Mouse (Mus musculus): ENCODE measurements around the gene Crybb3. TPM values are rescaled to one million over a fixed set of nuclear protein-coding genes. Genes with fewer than 3 reads are reported as not detected.

Gene Crybb3
- total and polyA plus RNA-seq, 3 experiments, result not detected

DNA sequence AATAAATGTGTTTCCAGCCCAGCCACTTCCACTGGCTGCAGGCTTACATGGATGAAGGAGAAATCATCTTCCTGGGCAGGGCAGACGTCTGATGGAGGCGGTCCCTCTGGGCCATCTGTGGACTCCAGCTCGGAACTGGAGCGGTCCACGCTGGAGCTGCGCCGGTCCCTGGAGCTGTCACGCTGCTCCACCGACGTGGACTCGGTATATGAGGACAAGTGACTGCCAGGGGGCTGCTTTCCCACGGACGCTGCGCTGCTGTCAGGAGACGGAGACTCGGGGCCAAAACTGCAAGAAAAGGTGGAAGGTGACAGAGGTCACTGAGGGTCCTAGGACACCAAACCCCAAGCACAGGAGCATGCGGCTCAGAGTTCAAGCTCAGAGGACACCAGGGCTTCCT, 16.2 kb upstream of the Crybb3 start:
- TF ChIP-seq ZKSCAN1 (IDR thresholded peaks at IDR 0.05; ENCODE audit: borderline replicate concordance, low read depth, low read length), result no peak
- Histone ChIP-seq H3K79me2 (replicated peaks; ENCODE audit: control insufficient read depth, extremely low read depth, insufficient read depth, poor library complexity, severe bottlenecking) (no peaks in the 10 kb centered on the region), H3K27me3 (replicated peaks) (no peaks in the 10 kb centered on the region), H3K9me3 (replicated peaks; ENCODE audit: low read length) (no peaks in the 10 kb centered on the region), H3K27ac (ENCODE audit: insufficient read depth, low read depth) (no peak overlapping the region), H3K4me2 (ENCODE audit: insufficient read depth, low read depth, poor library complexity, severe bottlenecking) (no peak overlapping the region), H3K9ac (ENCODE audit: insufficient read depth, low read depth) (no peak overlapping the region), H3K4me1 (ENCODE audit: control insufficient read depth in 1 of 2, insufficient read depth in 2 of 2) (no peaks in the 10 kb centered on the region), H3K4me3 (replicated peaks in 1 of 3; ENCODE audit: low read depth in 2 of 3, low read length in 2 of 3, poor library complexity in 1 of 3) (no peak overlapping the region), H3K36me3 (replicated peaks in 1 of 2; ENCODE audit: control insufficient read depth in 1 of 2, insufficient read depth in 1 of 2, low read length in 1 of 2) (peaks cover 0 to 71% of the 10 kb centered on the region in 2 experiments)
- dilution Hi-C loops (cut with MboI; ENCODE audit: extremely low pct_ligation_motif_present, extremely low pct_unique_long_range_greater_than_20kb, low sequenced_read_pairs) (loop anchor here (25.0 kb wide), 1 partner anchor 90 kb away; no protein-coding TSS in a partner anchor), in situ Hi-C loops (cut with MboI; ENCODE audit: low pct_ligation_motif_present, low pct_unique_long_range_greater_than_20kb, low sequenced_read_pairs) (no loop called here)
- no peak for DNase-seq (ENCODE audit: extremely low read depth)

DNA sequence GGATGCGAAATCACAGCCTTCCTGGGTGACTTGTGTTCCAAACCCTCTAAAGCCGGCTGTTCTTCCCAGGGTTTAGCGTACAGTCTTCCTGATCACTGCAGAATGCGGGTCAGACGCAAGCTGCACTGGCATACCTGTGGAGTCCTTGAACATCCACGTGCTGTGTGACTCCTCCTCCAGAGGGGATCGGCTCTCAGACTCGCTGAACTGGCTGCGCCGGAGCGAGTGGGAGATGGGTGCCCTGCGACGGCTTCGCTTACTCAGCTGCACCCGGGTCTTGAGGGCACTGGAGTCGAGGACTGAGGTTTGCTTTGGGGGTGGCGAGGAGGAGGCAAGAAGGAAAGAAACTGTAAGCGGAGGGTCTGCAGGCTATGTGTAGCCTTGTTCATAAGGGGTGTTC, 14.1 kb upstream of the Crybb3 start:
- Histone ChIP-seq H3K4me3 (replicated peaks in 1 of 3; ENCODE audit: low read depth in 2 of 3, low read length in 2 of 3, poor library complexity in 1 of 3) (no peak overlapping the region), H3K4me2 (ENCODE audit: insufficient read depth, low read depth, poor library complexity, severe bottlenecking) (no peak overlapping the region), H3K79me2 (replicated peaks; ENCODE audit: control insufficient read depth, extremely low read depth, insufficient read depth, poor library complexity, severe bottlenecking) (no peaks in the 10 kb centered on the region), H3K4me1 (ENCODE audit: control insufficient read depth in 1 of 2, insufficient read depth in 2 of 2) (no peaks in the 10 kb centered on the region), H3K36me3 (replicated peaks in 1 of 2; ENCODE audit: control insufficient read depth in 1 of 2, insufficient read depth in 1 of 2, low read length in 1 of 2) (peaks cover 0 to 78% of the 10 kb centered on the region in 2 experiments), H3K9me3 (replicated peaks; ENCODE audit: low read length) (no peaks in the 10 kb centered on the region), H3K27me3 (replicated peaks) (no peaks in the 10 kb centered on the region), H3K9ac (ENCODE audit: insufficient read depth, low read depth) (no peak overlapping the region), H3K27ac (ENCODE audit: insufficient read depth, low read depth) (no peak overlapping the region)
- TF ChIP-seq ZMIZ1 (IDR thresholded peaks at IDR 0.05; ENCODE audit: low read depth, low read length) (no peak), HCFC1 (IDR thresholded peaks at IDR 0.05; ENCODE audit: low read depth, low read length) (no peak), CTCF (conservative IDR thresholded peaks at IDR 0.05 in 1 of 2, IDR thresholded peaks at IDR 0.05 in 1 of 2; ENCODE audit: low read depth in 2 of 2, low read length in 2 of 2) (no peak), ETS1 (conservative IDR thresholded peaks at IDR 0.05; ENCODE audit: low read depth, low read length) (no peak), KAT2A (IDR thresholded peaks at IDR 0.05; ENCODE audit: insufficient replicate concordance, low read length) (no peak), UBTF (IDR thresholded peaks at IDR 0.05; ENCODE audit: low read depth, low read length) (no peak), MAFK (IDR thresholded peaks at IDR 0.05; ENCODE audit: insufficient replicate concordance, low read length) (no peak), IRF4 (IDR thresholded peaks at IDR 0.05; ENCODE audit: low read depth, low read length) (no peak), TBP (conservative IDR thresholded peaks at IDR 0.05; ENCODE audit: low read depth, low read length) (no peak), USF1 (IDR thresholded peaks at IDR 0.05; ENCODE audit: low read depth, low read length) (no peak), MAZ (IDR thresholded peaks at IDR 0.05; ENCODE audit: low read depth, low read length) (no peak), SMC3 (IDR thresholded peaks at IDR 0.05; ENCODE audit: low read depth, low read length) (no peak), MEF2A (IDR thresholded peaks at IDR 0.05; ENCODE audit: borderline replicate concordance, low read depth, low read length) (no peak)
- DNase-seq (ENCODE audit: extremely low read depth), result no peak
- dilution Hi-C loops (cut with MboI; ENCODE audit: extremely low pct_ligation_motif_present, extremely low pct_unique_long_range_greater_than_20kb, low sequenced_read_pairs) (loop anchor here (25.0 kb wide), 1 partner anchor 92 kb away; no protein-coding TSS in a partner anchor), in situ Hi-C loops (cut with MboI; ENCODE audit: low pct_ligation_motif_present, low pct_unique_long_range_greater_than_20kb, low sequenced_read_pairs) (no loop called here)
